Mouse (Mus musculus): ENCODE data around the gene Parvg.
"Not testable (repeated sequence)": the region's sequence is repeated elsewhere in the genome, so short reads cannot be mapped to it uniquely, and the experiment has no call there.

Gene Parvg

DNA sequence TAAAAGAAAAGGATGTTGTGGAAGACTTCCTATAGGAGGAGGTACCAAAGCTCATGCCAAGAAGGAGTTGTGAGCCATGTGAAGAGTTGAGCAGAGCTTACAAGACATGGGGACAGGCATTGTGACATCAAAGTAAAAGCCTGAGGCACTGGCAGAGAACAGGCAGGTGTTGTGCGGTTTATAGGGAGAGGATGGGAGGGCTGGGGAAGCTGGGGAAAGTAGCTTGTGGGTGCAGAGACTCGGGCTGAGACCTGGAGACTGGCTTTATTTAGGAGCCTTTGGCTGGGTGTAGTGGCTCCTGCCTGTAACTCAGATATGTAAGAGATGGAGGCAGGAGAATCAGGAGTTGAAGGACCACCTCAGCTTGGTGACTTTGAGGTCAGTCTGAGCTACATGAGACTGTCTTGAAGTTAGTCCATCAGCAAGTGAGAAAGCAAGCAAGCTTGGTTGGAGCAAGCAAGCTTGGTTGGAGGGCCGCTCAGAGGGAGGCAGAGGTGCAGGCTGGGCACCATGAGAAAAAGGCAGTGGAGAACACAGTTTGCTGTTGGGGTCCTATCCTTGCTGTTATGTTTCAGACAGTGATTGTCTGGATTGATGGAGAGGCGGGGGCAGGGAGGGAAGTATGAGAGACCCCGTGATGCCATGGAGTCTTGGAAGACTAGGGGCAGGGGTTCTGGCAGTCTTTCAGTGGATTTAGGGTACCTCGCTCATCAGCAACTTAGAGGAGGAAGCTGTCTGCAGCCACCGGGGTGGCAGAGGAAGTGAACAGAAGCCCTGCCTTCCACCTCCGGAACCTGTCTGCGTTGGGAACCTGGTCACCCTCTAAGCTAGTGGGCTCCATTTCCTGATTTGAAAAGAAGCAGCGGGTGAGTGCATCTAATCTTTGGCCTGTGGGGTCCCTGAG lies at the start of gene Parvg:
Parvg (plus strand) TSS at position 61 of the 904 bp plus-strand sequence.
- DNase-seq (ENCODE audit: extremely low spot score, low spot score), result no peak

DNA sequence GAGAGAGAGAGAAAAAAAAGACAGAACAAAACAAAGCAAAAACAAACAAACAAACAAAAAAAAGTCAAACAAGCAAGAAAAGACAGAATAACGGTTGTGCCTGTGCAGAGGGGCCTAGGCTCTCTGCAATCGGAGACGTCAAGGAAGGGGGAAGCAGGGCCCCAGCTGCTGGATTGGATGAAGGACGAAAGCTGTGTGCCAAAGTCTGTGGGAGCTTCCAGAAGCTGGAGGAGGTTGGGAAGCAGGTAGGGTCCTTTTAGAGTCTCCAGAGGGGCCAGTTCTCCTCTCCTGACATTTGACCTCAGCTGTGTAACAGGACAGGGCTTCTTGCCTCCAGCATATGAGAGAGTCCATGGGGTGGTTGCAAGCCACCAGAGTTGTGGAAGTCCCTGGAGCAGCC lies 47.8 kb upstream of the Parvg start:
- no peak for DNase-seq (ENCODE audit: extremely low spot score, low spot score)

GRCm38 (mm10) chr15:84278091-84278490 lies 45.7 kb upstream of the Parvg start:
- no peak for DNase-seq (ENCODE audit: extremely low spot score, low spot score)

- no peak for DNase-seq (ENCODE audit: extremely low spot score, low spot score)
Measured at GRCm38 (mm10) chr15:84278656-84279055, 45.2 kb upstream of the Parvg start.

GRCm38 (mm10) chr15:84280309-84280708 lies 43.5 kb upstream of the Parvg start:
- no peak for DNase-seq (ENCODE audit: extremely low spot score, low spot score)

- DNase-seq (ENCODE audit: extremely low spot score, low spot score), result no peak
Measured at GRCm38 (mm10) chr15:84280712-84281347, 43.0 kb upstream of the Parvg start.

DNA sequence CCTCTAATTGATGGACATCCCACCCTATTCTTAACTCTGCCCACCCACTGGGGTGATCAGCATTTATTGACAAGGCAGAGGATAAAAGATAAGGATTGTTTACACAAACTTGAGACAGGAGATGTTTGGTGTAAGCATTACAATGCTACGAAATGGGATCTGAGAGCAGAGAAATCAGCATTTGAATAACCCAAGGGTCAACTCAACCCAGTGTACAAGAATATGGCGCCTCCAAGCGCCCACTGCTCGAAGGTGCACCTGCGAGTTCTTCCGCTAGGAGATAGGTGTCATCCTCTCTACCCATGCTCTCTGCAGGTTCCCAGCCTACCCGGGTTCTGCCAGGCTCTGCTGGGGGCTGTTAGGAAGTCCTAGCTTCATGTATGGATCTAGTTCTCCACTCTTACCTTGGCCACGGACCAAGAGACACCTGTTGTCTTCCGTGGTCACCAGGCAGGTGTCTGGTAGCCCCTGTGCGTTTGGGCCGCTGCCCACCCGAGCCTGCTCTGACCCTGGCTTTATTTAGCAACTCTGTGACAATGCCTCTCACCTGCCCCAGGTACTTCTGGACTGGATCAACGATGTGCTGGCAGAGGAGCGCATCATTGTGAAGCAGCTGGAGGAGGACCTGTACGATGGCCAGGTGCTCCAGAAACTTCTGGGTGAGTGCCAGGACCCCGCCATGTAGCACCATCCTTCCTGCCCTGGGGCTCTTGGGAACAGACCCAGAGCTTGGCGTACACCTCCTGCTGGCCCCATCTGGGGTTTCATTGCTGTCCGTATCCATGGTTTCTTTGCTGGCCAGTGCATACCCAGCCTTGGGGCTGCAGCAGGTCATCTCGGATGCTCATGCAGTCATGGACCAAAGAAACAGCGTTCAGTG lies 41.4 kb upstream of the Parvg start:
- no peak for DNase-seq (ENCODE audit: extremely low spot score, low spot score)

DNA sequence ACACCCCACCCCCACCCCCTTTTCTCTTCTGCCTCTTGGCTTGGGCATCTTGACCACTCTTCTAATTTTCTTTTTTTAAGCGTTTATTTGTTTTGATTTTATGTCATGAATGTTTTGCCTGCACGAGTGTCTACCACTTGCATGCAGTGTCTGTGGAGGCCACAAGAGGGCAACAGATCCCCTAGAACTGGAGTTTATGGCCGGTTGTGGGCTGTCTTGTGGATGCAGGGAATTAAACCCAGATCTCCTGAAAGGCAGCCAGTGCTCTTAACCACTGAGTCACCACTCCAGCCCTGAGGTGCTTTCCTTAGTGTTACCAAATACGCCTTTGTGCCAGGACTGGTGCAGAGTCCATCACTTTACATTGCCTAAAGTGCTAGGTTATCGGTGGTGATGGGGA lies 39.8 kb upstream of the Parvg start:
- DNase-seq (ENCODE audit: extremely low spot score, low spot score), result no peak

DNA sequence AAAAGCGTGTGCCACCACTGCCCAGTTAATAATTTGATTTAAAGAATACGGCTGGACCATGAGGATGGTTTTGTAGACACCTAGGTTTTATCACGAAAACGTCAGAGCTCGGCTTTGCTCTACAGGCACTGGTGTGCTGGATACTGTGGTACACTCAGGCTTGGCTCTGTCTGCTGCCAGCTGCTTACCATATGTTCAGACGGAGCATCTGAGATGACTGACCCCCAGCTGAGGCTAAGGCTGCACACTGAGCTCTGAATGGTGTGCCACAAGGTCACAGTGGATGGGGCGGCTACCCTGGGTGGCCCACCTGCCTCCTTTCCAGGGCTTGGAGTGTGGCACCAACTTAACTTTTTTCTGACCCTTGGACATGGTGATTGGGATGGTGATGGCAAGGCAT lies 38.4 kb upstream of the Parvg start:
- DNase-seq (ENCODE audit: extremely low spot score, low spot score), result no peak

DNA sequence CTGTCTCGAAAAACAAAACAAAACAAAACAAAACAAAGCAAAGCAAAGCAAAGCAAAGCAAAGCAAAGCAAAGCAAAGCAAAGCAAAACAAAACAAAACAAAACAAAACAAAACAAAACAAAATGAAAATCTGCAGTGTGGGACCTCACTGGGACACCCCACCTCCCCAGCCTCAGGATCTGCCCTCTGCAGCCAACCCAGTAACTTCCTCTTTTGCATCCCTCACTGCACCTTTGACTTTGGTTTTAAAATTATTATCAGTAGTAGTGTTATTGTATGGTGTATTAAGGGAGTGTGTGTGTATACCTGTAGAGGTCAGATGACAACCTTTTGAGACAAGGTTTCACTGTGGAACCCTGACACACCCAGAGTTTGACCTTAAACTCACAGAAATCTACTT lies 34.9 kb upstream of the Parvg start:
- DNase-seq (ENCODE audit: extremely low spot score, low spot score), result not testable (repeated sequence)

DNA sequence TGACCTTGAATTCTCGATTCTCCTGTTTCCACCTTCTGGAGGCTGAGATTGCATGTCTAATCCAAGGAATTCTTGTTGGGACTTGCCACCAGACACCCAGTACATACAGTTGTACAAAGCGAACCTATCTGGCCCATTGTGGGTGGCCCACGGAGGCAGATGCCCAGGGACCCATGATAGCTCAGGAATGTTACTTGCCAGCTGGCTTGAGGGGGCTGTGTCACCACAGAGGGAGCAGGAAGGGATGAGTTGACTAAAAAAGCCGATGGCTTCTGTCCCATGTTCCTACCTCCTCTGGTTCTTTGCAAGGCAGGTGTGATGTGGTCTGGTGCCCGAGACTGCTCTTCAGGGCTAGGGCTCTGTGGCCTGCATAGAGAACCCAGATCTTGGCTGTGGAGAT lies 32.7 kb upstream of the Parvg start:
- no peak for DNase-seq (ENCODE audit: extremely low spot score, low spot score)

- no peak for DNase-seq (ENCODE audit: extremely low spot score, low spot score)
Measured at GRCm38 (mm10) chr15:84293590-84293989, 30.2 kb upstream of the Parvg start.

GRCm38 (mm10) chr15:84294391-84294790 lies 29.4 kb upstream of the Parvg start:
- no peak for DNase-seq (ENCODE audit: extremely low spot score, low spot score)

GRCm38 (mm10) chr15:84295225-84295624 lies 28.6 kb upstream of the Parvg start:
- no peak for DNase-seq (ENCODE audit: extremely low spot score, low spot score)

GRCm38 (mm10) chr15:84297454-84297853 lies 26.4 kb upstream of the Parvg start:
- DNase-seq (ENCODE audit: extremely low spot score, low spot score), result no peak

- peak; percentile 60 for DNase-seq (ENCODE audit: extremely low spot score, low spot score)
Measured at GRCm38 (mm10) chr15:84298804-84299370, 24.9 kb upstream of the Parvg start.

DNA sequence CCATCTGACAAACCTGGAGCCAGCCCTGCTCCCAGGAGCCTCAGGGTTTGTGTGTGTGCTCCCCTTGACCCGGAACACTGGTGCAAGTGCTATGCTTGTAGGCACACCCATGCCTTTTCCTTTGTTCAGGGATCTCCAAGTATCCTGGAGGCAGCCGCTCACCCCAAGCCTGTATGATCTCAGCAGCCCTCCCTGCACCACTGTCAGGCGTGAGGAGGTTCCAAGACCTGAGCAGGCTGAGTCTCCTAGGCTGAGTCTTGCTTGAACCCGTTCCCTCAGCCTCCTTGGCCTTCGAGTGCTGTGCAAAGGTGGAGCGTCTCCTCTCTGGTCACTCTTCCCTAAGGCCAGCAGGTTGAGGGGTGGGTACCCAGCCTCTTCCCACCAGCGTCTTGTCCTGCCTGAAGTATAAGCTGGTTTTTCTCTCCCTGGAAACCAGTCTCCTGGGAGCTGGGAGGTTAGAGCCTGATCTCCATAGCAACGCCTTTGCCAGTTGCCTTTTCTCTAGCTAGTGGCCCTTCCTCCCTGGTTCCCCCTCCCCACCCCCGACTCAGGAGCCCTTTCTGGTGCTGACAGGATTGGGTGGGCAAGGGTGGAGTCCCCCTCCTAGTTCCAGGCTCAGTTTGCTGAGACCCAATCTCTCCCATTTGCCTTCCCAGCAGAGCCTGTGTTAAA lies 24.0 kb upstream of the Parvg start:
- DNase-seq (ENCODE audit: extremely low spot score, low spot score), result peak; percentile 64

- DNase-seq (ENCODE audit: extremely low spot score, low spot score), result no peak
Measured at GRCm38 (mm10) chr15:84300591-84300990, 23.2 kb upstream of the Parvg start.

DNA sequence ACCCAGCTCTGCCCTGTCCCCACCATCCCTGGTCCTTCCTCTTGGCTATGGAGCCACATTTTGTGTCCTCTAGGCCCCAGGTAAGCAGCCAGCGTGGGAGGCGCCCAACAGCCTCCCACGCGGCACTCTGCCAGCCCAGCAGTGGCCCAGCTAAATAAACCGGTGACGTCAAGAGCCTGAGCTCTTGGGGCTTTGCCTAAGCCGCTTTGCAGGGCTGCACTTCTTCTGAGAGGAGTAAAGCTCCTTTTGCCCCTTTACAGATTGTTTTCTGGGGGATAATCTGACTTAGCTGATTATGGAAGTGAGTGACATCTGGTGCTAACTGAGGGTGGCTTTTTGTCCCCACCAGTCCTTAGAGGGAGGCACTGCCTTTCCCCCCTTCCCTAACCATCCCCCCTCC lies 22.8 kb upstream of the Parvg start:
- no peak for DNase-seq (ENCODE audit: extremely low spot score, low spot score)

GRCm38 (mm10) chr15:84301641-84302420 lies 22.0 kb upstream of the Parvg start:
- no peak for DNase-seq (ENCODE audit: extremely low spot score, low spot score)

All from neural tube, embryonic 10.5 days (tissue).